Mouse (Mus musculus) embryonic fibroblast, embryonic 13.5 days (primary cell): ENCODE measurements around the gene Kcns1. TPM values are rescaled to one million over a fixed set of nuclear protein-coding genes. Genes with fewer than 3 reads are reported as not detected.

Experiments used
- H3K27ac ChIP-seq: 2 replicates; pipeline ENCODE4 v1.5.1; 2012; ENCODE audit warnings: low read length, control low read depth, inconsistent platforms; ENCODE audit not compliant: insufficient read depth
- H3K4me1 ChIP-seq: 2 replicates; pipeline ENCODE4 v1.6.1; 2011; ENCODE audit warnings: low read length; ENCODE audit not compliant: control insufficient read depth, insufficient read depth
- H3K4me3 ChIP-seq: 2 replicates; pipeline ENCODE4 v1.5.1; 2011; ENCODE audit warnings: mild to moderate bottlenecking, control low read depth, low read length; ENCODE audit not compliant: insufficient read depth
- CTCF ChIP-seq: IDR thresholded peaks from 2 replicates; pipeline ENCODE4 v1.5.1; 2011; ENCODE audit warnings: mild to moderate bottlenecking, control low read depth, low read length, moderate library complexity, borderline replicate concordance; ENCODE audit not compliant: insufficient read depth
- POLR2A ChIP-seq: IDR thresholded peaks from 2 replicates; pipeline ENCODE4 v1.6.1; 2011; ENCODE audit warnings: low read depth, mild to moderate bottlenecking, control low read depth, low read length, moderate library complexity
- polyA plus RNA-seq: library from polyadenylated mRNA; stranded (reverse); fragments of >200 nt; gene quantifications from 2 replicates; pipeline ENCODE4 v1.2.4, GENCODE M21; 2011; ENCODE audit warnings: low read depth; ENCODE audit not compliant: missing spikeins, insufficient read length

The Kcns1 gene
- polyA plus RNA-seq, 1 experiment, result 1.1 TPM

GRCm38 (mm10) chr2:164128576-164129411 lies 42.1 kb downstream of the Kcns1 start:
- Histone ChIP-seq H3K27ac (no peak overlapping the region), H3K4me3 (no peak overlapping the region), H3K4me1 (peaks cover 3% of the 10 kb centered on the region; the same call in 1 of the 2 replicates)
- TF ChIP-seq POLR2A (no peak), CTCF (no peak)

GRCm38 (mm10) chr2:164127297-164127696 lies 43.6 kb downstream of the Kcns1 start:
- Histone ChIP-seq H3K4me1 (peaks cover 3% of the 10 kb centered on the region; the same call in 1 of the 2 replicates), H3K27ac (no peak overlapping the region), H3K4me3 (no peak overlapping the region)
- TF ChIP-seq POLR2A (no peak), CTCF (no peak)

- TF ChIP-seq CTCF (peak; percentile 72; the same call in 1 of the 2 replicates), POLR2A (no peak)
- no peak overlapping the region for H3K27ac ChIP-seq
- H3K4me1 ChIP-seq, result peaks cover 3% of the 10 kb centered on the region; the same call in 1 of the 2 replicates
- H3K4me3 ChIP-seq, result no peak overlapping the region
Measured at GRCm38 (mm10) chr2:164126533-164126955, 44.4 kb downstream of the Kcns1 start.

- TF ChIP-seq CTCF, result no peak
- TF ChIP-seq POLR2A, result no peak
- H3K4me1 ChIP-seq, result peaks cover 3% of the 10 kb centered on the region; the same call in 1 of the 2 replicates
- H3K27ac ChIP-seq, result no peak overlapping the region
- H3K4me3 ChIP-seq, result no peak overlapping the region
Measured at GRCm38 (mm10) chr2:164123169-164123766, 47.6 kb downstream of the Kcns1 start.

GRCm38 (mm10) chr2:164119503-164119902 lies 51.4 kb downstream of the Kcns1 start:
- no peak overlapping the region for H3K4me3 ChIP-seq
- H3K27ac ChIP-seq, result no peak overlapping the region
- TF ChIP-seq POLR2A (no peak), CTCF (no peak)
- H3K4me1 ChIP-seq, result no peaks in the 10 kb centered on the region; the same call in 1 of the 2 replicates

GRCm38 (mm10) chr2:164115531-164115930 lies 55.4 kb downstream of the Kcns1 start:
- no peak overlapping the region for H3K27ac ChIP-seq
- H3K4me1 ChIP-seq, result no peaks in the 10 kb centered on the region; the same call in 1 of the 2 replicates
- TF ChIP-seq POLR2A (no peak), CTCF (no peak)
- no peak overlapping the region for H3K4me3 ChIP-seq

GRCm38 (mm10) chr2:164114051-164114450 lies 56.9 kb downstream of the Kcns1 start:
- Histone ChIP-seq H3K4me1 (no peaks in the 10 kb centered on the region; the same call in 1 of the 2 replicates), H3K27ac (no peak overlapping the region), H3K4me3 (no peak overlapping the region)
- TF ChIP-seq CTCF (no peak), POLR2A (no peak)

Other genes with a start within 250 kb of the Kcns1 start
- 208 and 218 TPM in 2 replicates for gene Ywhab, start 176.2 kb downstream of the Kcns1 start, polyA plus RNA-seq
- 1.4 and 1.5 TPM in 2 replicates for gene Pabpc1l, start 145.7 kb downstream of the Kcns1 start, polyA plus RNA-seq
- gene Stk4, start 100.8 kb downstream of the Kcns1 start, polyA plus RNA-seq, result 23.1 and 24.0 TPM in 2 replicates
- gene Tomm34, start 99.9 kb downstream of the Kcns1 start, polyA plus RNA-seq, result 37.2 and 38.8 TPM in 2 replicates
- gene Wfdc5, start 11.6 kb upstream of the Kcns1 start, polyA plus RNA-seq, result not detected in 2 replicates
- gene Wfdc12, start 19.5 kb upstream of the Kcns1 start, polyA plus RNA-seq, result not detected in 2 replicates
- not detected in 2 replicates for gene Wfdc15a, start 29.0 kb upstream of the Kcns1 start, polyA plus RNA-seq
- not detected in 2 replicates for gene Wfdc15b, start 50.5 kb upstream of the Kcns1 start, polyA plus RNA-seq
- not detected in 2 replicates for gene Svs2, start 67.4 kb upstream of the Kcns1 start, polyA plus RNA-seq
- gene Svs3b, start 85.5 kb upstream of the Kcns1 start, polyA plus RNA-seq, result not detected in 2 replicates
- gene Svs4, start 107.3 kb upstream of the Kcns1 start, polyA plus RNA-seq, result not detected in 2 replicates
- not detected in 2 replicates for gene Svs3a, start 118.2 kb upstream of the Kcns1 start, polyA plus RNA-seq
- gene Svs6, start 145.6 kb upstream of the Kcns1 start, polyA plus RNA-seq, result not detected in 2 replicates
- not detected in 2 replicates for gene Svs5, start 161.6 kb upstream of the Kcns1 start, polyA plus RNA-seq
- 0.90 TPM in 1 of 2 replicates, not detected in the other for gene Slpi, start 218.0 kb upstream of the Kcns1 start, polyA plus RNA-seq
- gene Rbpjl, start 232.0 kb upstream of the Kcns1 start, polyA plus RNA-seq, result not detected in 2 replicates
- gene Matn4, start 234.0 kb upstream of the Kcns1 start, polyA plus RNA-seq, result 0.18 and 3.1 TPM in 2 replicates